Mouse (Mus musculus) CH12.LX (cell line): Measurements from ENCODE around the gene Saal1.

Experiments
- CTCF ChIP-seq, 2 experiments: IDR thresholded peaks in 1 of 2; conservative IDR thresholded peaks in 1 of 2; 2 replicates each; pipeline ENCODE4 v1.5.1; 2011 to 2012; ENCODE audit warnings: low read depth in 2 of 2, low read length in 2 of 2, improper control_type of control experiment in 1 of 2, inconsistent platforms in 1 of 2, mild to moderate bottlenecking in 1 of 2, moderate library complexity in 1 of 2
- JUND ChIP-seq: conservative IDR thresholded peaks from 2 replicates; pipeline ENCODE4 v1.6.1; 2011; ENCODE audit warnings: low read depth, low read length, improper control_type of control experiment
- MAFK ChIP-seq: IDR thresholded peaks from 2 replicates; pipeline ENCODE4 v1.6.1; 2011; ENCODE audit warnings: low read length, improper control_type of control experiment; ENCODE audit not compliant: insufficient replicate concordance
- POLR2A ChIP-seq: IDR thresholded peaks from 2 replicates; pipeline ENCODE4 v1.6.1; 2011; ENCODE audit warnings: low read depth, mild to moderate bottlenecking, improper control_type of control experiment, low read length
- RAD21 ChIP-seq: IDR thresholded peaks from 2 replicates; pipeline ENCODE4 v1.6.1; 2011; ENCODE audit warnings: low read depth, mild to moderate bottlenecking, low read length, improper control_type of control experiment, moderate library complexity
- SIN3A ChIP-seq: IDR thresholded peaks from 2 replicates; pipeline ENCODE4 v1.6.1; 2012; ENCODE audit warnings: low read length, improper control_type of control experiment, inconsistent platforms

DNA sequence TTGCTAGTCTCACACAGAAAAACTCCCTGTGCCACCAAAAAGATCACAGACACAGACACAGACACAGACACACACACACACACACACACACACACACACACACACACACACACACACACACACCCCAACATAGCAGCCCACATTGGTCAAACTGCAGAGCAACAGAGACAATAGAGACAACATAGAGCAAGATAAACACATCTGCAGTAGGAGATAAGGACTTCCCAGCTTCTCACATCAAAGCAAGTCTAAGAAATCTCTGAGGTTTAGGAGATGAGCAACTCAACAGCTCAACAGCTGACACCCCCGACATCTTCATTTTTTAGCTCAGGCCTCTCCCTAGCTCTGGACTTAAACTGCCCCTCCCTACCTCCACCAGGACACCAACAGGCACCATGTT is 13.7 kb downstream of the Saal1 start:
- TF ChIP-seq POLR2A, result no peak
- no peak for TF ChIP-seq CTCF (conservative IDR thresholded peaks at IDR 0.05 in 1 of 2, IDR thresholded peaks at IDR 0.05 in 1 of 2; ENCODE audit: low read depth in 2 of 2, low read length in 2 of 2)
- TF ChIP-seq JUND, result no peak
- no peak for TF ChIP-seq SIN3A
- TF ChIP-seq MAFK, result no peak
- TF ChIP-seq RAD21, result no peak
